Mouse (Mus musculus): ENCODE measurements at regions not wholly inside any gene's neighbourhood (a gene's known extent, or its start where the extent isn't known, plus 50 kb on each side); places are given as distances from the start of the nearest gene placed in this dataset.

GRCm38 (mm10) chr12:32273474-32273873 is 65.0 kb upstream of the Pik3cg start:
- ATAC-seq = no peak

- ATAC-seq = no peak
Observed at GRCm38 (mm10) chr12:32279861-32280260, 71.4 kb upstream of the Pik3cg start.

GRCm38 (mm10) chr12:32280309-32280708 is 71.8 kb upstream of the Pik3cg start:
- no peak for ATAC-seq

DNA sequence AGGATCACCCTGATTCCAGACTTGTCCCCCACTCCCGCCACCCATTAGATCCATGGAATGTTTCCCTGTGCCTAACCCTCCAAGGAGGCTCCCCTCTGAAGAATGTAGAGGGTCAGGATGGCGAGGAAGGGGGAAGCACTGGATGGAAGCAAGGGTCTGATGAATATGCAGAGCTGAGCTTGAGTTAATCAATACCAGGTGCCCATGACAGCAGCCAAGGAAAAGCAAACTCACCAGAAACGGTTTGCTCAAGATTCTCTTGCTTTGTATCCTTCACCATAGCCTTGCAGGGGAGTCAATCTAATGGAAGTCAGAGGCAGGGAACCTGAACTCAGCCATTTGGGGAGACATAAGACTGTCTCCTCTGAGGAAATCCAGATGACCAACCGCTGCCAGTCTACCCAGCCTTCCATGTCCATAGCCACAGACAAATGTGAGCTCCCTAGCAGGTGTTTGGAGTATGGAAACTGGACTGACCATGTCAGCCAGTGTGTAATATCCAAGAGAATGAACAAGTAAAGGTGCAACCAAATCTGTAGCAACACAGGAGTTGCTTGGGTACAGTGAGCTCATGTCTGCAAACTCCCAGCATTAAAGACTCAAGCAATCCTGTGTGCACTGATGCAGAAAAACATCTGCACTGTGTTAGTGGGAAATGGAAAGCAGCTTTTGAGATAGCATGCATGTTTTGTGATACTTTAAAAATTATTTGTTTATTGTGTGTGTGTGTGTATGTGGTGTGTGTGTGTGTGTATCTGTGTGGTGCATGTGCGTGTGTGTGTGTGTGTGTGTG is 74.1 kb upstream of the Pik3cg start:
- ATAC-seq = no peak

- ATAC-seq = peak; percentile 49
Observed at GRCm38 (mm10) chr12:32285039-32285438, 76.6 kb upstream of the Pik3cg start.

GRCm38 (mm10) chr12:32286652-32287051 is 78.2 kb upstream of the Pik3cg start:
- no peak for ATAC-seq

DNA sequence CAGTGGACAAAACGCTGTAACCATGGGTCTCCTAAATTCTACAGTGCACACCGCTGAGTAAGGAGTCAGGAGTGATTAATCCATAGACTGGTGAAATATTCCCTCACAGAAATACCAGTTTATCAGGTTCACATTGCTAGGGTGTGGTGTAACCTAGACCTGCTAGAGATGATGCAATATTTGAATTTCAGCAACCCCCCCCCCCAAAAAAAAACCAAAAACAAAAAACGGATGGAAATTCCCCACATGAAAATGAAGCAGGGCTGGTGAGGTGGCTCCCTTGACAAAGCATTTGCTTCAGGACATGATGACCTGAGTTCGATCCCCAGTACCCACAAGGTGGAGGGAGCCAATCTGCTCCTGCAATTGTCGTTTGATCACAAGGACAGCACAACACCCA is 82.7 kb upstream of the Pik3cg start:
- no peak for ATAC-seq

DNA sequence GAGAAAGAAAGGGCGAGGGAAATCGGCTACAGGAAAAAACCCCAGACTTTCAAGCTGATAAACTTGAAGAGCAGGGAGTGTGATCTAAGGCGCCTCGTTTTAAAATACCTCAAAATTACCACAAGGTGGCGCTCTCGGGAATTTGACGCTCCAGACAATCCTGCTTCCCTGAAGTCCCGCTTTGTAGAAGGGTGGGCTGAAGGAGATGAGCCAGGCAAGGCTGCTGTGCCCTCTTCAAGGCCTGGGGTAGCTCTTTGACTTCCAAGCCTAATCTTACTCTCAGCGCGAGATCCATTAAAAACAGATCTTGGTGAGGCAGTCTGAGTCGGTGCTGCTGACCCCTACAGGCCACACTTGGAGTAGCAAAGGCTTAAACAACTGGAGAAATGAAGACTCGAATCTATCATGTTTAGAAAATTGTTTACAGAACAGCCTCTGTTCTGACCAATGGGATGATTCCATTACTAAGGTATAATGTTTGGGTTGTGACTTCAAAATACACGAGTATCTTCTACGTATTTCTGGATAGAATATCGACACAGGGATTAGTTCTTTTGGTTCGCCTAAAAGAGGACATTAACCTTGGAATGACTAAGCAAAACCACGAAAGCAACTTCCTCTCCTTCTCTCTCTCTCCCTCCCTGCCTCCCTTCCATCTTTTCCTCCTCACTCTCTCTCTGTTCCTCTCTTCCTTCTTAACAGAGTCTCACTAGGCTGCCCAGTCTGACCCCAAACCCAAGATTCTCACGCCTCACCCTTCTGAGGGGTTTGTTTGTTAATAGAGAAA is 83.7 kb upstream of the Pik3cg start:
- peak; percentile 85 for ATAC-seq

DNA sequence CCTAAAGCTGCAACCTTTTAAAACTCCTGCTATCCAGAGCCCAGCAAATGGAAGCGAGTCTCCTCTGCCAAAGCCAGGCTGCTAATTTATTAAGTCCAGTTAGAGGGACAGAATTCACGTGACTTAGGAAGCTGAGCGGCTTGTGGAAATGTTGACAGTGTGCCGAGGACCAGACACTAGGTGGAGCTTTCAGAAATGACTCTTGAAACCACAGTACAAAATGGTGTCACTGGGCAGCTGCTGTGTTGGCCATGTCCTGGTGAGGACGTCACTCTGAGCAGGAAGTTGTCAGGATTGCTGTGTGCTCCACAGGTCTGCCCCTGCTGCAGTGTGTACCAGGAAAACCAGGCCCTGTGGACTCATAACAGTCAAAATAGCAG is 84.3 kb upstream of the Pik3cg start:
- ATAC-seq = peak; percentile 53

DNA sequence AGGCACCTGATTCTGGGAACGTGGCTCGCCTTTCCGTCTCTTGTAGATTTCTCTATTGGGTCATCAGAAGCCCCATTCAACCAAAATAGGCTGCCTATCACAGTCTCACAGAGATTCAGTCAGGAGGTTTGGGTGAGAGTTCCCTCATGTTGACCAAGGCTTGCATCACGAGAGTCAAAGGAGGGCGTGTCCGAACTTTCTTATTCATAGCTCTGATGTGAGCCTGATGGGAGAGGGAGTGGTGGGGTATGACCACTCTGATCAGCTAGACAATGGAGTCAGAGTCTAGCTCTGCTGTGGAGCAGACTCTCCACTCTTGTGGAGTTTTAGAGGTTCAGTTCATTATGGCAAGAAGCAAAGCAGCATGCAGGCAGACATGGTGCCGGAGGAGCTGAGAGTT is 81.1 kb upstream of the Ccdc71l start:
- no peak for ATAC-seq

GRCm38 (mm10) chr12:32299714-32300113 is 78.8 kb upstream of the Ccdc71l start:
- no peak for ATAC-seq

DNA sequence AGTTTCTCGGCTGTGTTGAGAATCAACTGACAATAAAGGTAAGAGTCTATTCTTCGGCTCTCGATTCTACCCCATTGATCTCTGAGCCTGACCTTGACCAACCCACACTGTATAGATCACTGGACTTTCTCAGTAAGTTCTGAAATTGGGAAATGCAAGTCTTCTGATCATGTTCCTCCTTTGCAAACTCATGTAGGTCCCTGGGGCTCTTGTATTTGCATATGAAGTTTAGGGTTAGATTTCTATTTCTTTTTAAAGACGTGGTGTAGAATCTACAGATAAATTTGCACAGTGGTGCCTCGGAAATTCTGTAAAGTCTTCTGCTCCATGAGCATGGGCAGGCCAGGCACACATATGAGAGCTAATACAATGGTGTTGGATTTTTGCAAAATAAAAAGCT is 72.8 kb upstream of the Ccdc71l start:
- ATAC-seq = no peak

DNA sequence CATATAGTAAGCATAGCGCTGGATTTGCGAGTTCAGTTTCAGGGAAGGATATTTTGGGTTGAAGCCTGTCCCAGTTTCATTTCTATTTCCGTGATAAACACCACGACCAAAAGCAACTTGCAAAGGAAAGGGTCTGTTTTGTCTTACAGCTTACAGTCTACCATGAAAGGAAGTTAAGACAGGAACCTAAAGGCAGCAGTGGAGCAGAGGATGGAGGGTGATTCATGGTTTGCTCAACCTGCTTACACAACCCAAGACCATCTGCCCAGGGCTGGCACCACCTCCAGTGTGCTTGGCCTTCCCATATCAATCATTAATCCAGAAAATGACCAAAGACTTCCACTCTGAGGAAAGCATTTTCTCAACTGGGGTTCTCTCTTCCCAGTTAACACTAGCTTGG is 72.2 kb upstream of the Ccdc71l start:
- no peak for ATAC-seq

DNA sequence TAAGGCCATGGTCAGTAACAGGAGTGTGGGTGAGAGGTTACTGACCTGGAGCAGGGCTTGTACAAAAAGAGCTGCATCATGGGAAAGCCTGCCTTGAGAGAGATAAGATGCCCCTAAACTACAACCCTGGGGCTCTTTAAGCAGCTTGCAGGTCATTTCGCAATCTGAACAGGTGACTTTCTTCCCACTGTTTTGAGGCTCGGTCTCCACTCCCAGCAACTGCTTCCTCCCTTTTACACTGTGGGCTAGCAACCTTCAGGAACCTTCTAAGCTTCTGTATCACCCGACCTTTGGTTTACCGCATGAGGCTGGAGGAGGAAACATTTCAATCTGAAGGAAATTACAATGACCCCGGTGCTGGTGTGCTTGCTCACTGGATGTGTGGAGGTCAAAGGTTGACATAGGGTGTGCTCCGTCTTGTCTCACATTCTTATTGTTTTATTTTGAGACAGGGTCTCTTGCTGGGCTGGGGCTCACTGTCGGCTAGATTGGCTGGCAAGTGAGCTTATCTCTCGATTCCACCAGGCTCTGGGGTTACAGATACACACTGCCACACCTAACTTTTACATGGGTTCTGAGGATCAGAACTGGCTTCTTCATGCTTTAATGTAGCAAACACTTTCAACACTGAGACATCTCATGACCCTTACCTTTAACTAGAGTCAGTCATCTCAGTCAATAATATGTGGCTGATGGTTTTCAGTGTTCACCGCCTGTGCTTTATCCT is 71.1 kb upstream of the Ccdc71l start:
- ATAC-seq = no peak

DNA sequence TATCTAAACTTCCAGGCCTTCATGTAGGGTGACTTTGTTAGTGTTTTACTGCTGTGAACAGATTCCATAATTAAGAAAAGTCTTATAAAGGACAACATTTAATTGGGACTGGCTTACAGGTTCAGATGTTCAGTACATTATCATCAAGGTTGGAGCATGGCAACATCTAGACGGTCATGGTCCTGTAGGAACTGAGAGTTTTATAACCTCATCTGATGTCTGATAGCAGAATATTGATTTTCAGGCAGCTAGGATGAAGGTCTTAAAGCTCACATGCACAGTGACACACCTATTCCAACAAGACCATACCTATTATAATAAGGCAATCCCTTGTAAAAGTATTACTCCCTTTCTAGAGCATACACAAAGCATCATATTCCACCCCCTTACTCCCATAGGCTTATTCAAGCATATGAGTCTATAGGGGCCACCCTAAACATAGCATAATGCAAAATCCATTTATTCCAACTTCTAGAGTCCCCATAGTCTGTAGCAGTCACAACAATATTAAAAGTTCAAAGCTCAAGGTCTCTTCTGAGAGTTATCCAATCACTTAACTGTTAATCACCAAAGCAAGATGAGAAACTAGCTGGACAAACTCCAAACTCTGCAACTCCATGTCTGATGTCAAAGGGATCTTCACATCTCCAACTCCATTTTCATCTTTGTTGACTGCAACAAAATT is 63.3 kb upstream of the Ccdc71l start:
- ATAC-seq = no peak
